Mouse (Mus musculus) adrenal gland, adult 8-10 months (tissue): ENCODE measurements around the gene Ccdc17. TPM values are rescaled to one million over a fixed set of nuclear protein-coding genes. Genes with fewer than 3 reads are reported as not detected.
A peak's percentile ranks its signal among the peaks of the same experiment; 100 is the strongest.

ENCODE experiments used
- DNase-seq: peaks from one replicate; pipeline ENCODE4 v3.0.0; 2022
- total RNA-seq, 4 experiments: library from RNA; stranded (reverse); gene quantifications; 2 replicates each; pipeline ENCODE4 v1.2.4; 2022

The Ccdc17 gene
- total RNA-seq, 4 experiments from 2014 or later: 10.0 to 22.7 (median 17.9) TPM

DNA sequence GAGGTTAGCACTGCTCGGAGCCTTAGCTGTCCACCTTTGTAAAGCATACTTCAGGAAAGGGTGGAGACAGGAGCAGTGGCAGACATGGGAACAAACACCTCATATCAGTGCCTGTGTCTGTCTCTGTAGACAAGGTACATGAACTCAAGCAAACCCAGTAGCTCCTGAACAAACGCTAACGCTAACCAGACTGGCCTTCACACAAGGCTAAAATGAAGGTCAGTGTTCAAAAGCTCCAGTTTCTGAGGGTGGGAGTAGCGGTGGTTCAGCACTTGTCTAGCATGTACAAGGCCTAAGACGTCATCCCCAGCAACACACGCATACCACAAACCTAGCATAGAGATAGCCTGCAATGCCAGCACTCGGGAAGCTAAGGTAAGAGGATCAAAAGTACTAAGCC lies 49.2 kb downstream of the Ccdc17 start:
- peak; percentile 55 for DNase-seq

DNA sequence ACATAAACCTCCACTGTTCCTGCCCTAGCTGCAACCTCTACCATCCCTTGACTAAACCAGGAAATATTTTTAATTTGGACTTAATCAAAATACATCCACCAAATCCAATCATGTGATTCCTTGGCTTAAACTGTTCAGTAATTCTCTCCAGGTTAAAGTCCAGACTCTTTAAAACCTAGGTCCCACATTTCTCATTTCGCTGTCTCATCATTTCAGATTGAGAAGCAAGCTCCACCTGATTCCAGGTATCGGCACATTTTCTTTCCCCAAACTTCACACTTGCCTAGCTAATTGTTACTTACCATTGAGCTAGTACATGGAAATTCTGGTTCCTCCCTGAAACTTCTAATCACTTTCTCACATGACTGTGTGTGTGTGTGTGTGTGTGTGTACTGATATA lies 53.0 kb downstream of the Ccdc17 start:
- no peak for DNase-seq

Other genes with a start within 250 kb of the Ccdc17 start
- gene Mast2, start 132.5 kb upstream of the Ccdc17 start, total RNA-seq: 10 to 100 TPM; 34.5 to 54.7 (median 45.6) TPM
- 10 to 100 TPM; 22.1 to 23.2 (median 22.2) TPM for gene Ipp, start 89.1 kb upstream of the Ccdc17 start, total RNA-seq
- gene Tmem69, start 40.7 kb upstream of the Ccdc17 start, total RNA-seq: 10 to 100 TPM; 16.1 to 29.8 (median 21.6) TPM
- gene Gpbp1l1, start 39.0 kb upstream of the Ccdc17 start, total RNA-seq: 10 to 100 TPM; 68.8 to 86.0 (median 75.5) TPM
- 10 to 100 TPM; 20.6 to 24.4 (median 22.7) TPM for gene Nasp, start 31.3 kb downstream of the Ccdc17 start, total RNA-seq
- gene Akr1a1, start 55.0 kb downstream of the Ccdc17 start, total RNA-seq: 1,000 to 10,000 TPM in 1 of 4 experiments, 100 to 1,000 TPM in 3; 829 to 1,005 (median 899) TPM
- 100 to 1,000 TPM; 514 to 868 (median 646) TPM for gene Prdx1, start 88.9 kb downstream of the Ccdc17 start, total RNA-seq
- 10 to 100 TPM; 29.5 to 35.2 (median 31.7) TPM for gene Mmachc, start 111.8 kb downstream of the Ccdc17 start, total RNA-seq
- 10 to 100 TPM; 17.2 to 34.6 (median 20.9) TPM for gene Ccdc163, start 111.9 kb downstream of the Ccdc17 start, total RNA-seq
- gene Tesk2, start 124.3 kb downstream of the Ccdc17 start, total RNA-seq: 1 to 10 TPM; 4.9 to 6.8 (median 6.7) TPM
- 10 to 100 TPM; 22.0 to 25.3 (median 22.4) TPM for gene Toe1, start 211.0 kb downstream of the Ccdc17 start, total RNA-seq
- gene Mutyh, start 211.1 kb downstream of the Ccdc17 start, total RNA-seq: 10 to 100 TPM in 1 of 4 experiments, 1 to 10 TPM in 3; 3.5 to 15.4 (median 6.8) TPM
- 1 to 10 TPM; 1.6 to 3.4 (median 3.0) TPM for gene Hpdl, start 225.1 kb downstream of the Ccdc17 start, total RNA-seq